Mouse (Mus musculus): Measurements from ENCODE around the gene Ptgfrn.

DNA sequence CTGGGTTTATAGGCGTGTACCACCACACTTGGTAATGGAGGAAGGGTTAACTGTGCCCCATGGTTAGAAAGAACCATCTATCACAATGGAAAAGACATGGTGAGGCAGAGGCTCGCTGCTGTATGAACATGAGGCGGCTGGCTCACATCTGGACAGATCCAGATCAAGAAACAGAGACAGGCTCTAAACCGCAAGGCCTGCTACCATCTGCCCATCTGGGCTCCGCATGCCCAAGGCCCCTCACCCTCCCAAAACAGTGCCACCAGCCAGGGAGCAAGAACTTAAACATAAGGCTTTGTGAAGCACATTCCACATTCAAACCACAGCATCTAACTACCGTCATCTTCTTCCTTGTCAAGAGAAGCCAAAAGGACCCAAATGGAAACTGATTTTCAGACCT lies 22.9 kb upstream of the Ptgfrn start:
- TF ChIP-seq MAX (IDR thresholded peaks at IDR 0.05; ENCODE audit: low read length) (no peak), CHD1 (IDR thresholded peaks at IDR 0.05; ENCODE audit: low read depth, low read length) (no peak), SMC3 (IDR thresholded peaks at IDR 0.05; ENCODE audit: low read depth, low read length) (no peak), MAZ (IDR thresholded peaks at IDR 0.05; ENCODE audit: low read depth, low read length) (no peak), E2F4 (IDR thresholded peaks at IDR 0.05; ENCODE audit: borderline replicate concordance, low read depth, low read length) (no peak), CTCF (IDR thresholded peaks at IDR 0.05 in 2 of 3, conservative IDR thresholded peaks at IDR 0.05 in 1 of 3; ENCODE audit: control insufficient read depth in 1 of 3, insufficient read depth in 1 of 3, low read depth in 2 of 3, low read length in 3 of 3, poor library complexity in 1 of 3, severe bottlenecking in 1 of 3) (no peak), HCFC1 (IDR thresholded peaks at IDR 0.05; ENCODE audit: low read depth, low read length) (no peak), USF2 (IDR thresholded peaks at IDR 0.05; ENCODE audit: borderline replicate concordance in 1 of 2, insufficient read depth in 1 of 2, low read depth in 1 of 2, low read length in 2 of 2) (no peak), POLR2A (IDR thresholded peaks at IDR 0.05; ENCODE audit: control insufficient read depth in 1 of 2, insufficient read depth in 1 of 2, low read depth in 1 of 2, low read length in 2 of 2, poor library complexity in 1 of 2) (no peak), EP300 (IDR thresholded peaks at IDR 0.05; ENCODE audit: low read depth in 1 of 2, low read length in 2 of 2) (no peak), USF1 (IDR thresholded peaks at IDR 0.05; ENCODE audit: low read depth, low read length) (no peak), NRF1 (IDR thresholded peaks at IDR 0.05; ENCODE audit: insufficient read depth, low read depth, low read length, poor library complexity, severe bottlenecking) (no peak), MAFK (IDR thresholded peaks at IDR 0.05; ENCODE audit: borderline replicate concordance, low read depth, low read length) (no peak)
